Mouse (Mus musculus) bone marrow macrophage, adult 2 months (primary cell): ENCODE results near the gene 9530003J23Rik.

ENCODE experiments used
- CTCF ChIP-seq: IDR thresholded peaks from 2 replicates; pipeline ENCODE4 v1.5.1; 2012; ENCODE audit warnings: low read depth, mild to moderate bottlenecking, low read length, moderate library complexity
- POLR2A ChIP-seq: IDR thresholded peaks from 2 replicates; pipeline ENCODE4 v1.6.1; 2012; ENCODE audit warnings: mild to moderate bottlenecking, low read depth, low read length, borderline replicate concordance

- TF ChIP-seq POLR2A (no peak), CTCF (no peak)
Observed at GRCm38 (mm10) chr10:117238603-117239002, at the start of gene 9530003J23Rik.
